Mouse (Mus musculus): ENCODE measurements around the gene Gm17720. TPM values are rescaled to one million over a fixed set of nuclear protein-coding genes. Genes with fewer than 3 reads are reported as not detected.

The Gm17720 gene
- polyA plus RNA-seq, 1 experiment from 2014 or later: not detected

Other genes starting within 250 kb of the Gm17720 start
- gene Phlpp2, start 234.2 kb downstream of the Gm17720 start, polyA plus RNA-seq (2015; fragmentation: Nextera tagmentation; extraction: Ambion mirVana): 2.8 TPM in 2 replicates
- gene Marveld3, start 140.6 kb downstream of the Gm17720 start, polyA plus RNA-seq (2015; fragmentation: Nextera tagmentation; extraction: Ambion mirVana): 6.5 and 7.1 TPM in 2 replicates
- gene Tat, start 112.3 kb downstream of the Gm17720 start, polyA plus RNA-seq (2015; fragmentation: Nextera tagmentation; extraction: Ambion mirVana): not detected in 2 replicates
- 0.94 and 1.6 TPM in 2 replicates for gene Chst4, start 63.0 kb downstream of the Gm17720 start, polyA plus RNA-seq (2015; fragmentation: Nextera tagmentation; extraction: Ambion mirVana)
- 6.5 and 7.1 TPM in 2 replicates for gene Zfp612, start 23.0 kb downstream of the Gm17720 start, polyA plus RNA-seq (2015; fragmentation: Nextera tagmentation; extraction: Ambion mirVana)
- not detected in 2 replicates for gene Gm21964, start 1.5 kb downstream of the Gm17720 start, polyA plus RNA-seq (2015; fragmentation: Nextera tagmentation; extraction: Ambion mirVana)
- 0.15 and 0.47 TPM in 2 replicates for gene Calb2, start 65.5 kb upstream of the Gm17720 start, polyA plus RNA-seq (2015; fragmentation: Nextera tagmentation; extraction: Ambion mirVana)
- 8.5 and 9.2 TPM in 2 replicates for gene Cmtr2, start 112.9 kb upstream of the Gm17720 start, polyA plus RNA-seq (2015; fragmentation: Nextera tagmentation; extraction: Ambion mirVana)
- 0.14 and 0.23 TPM in 2 replicates for gene Hydin, start 164.2 kb upstream of the Gm17720 start, polyA plus RNA-seq (2015; fragmentation: Nextera tagmentation; extraction: Ambion mirVana)

Measured in stomach, embryonic 16.5 days (tissue).